Mouse (Mus musculus) limb, embryonic 15.5 days (tissue): ENCODE measurements at regions not wholly inside any gene's neighbourhood (a gene's known extent, or its start where the extent isn't known, plus 50 kb on each side); places are given as distances from the start of the nearest gene placed in this dataset.

ENCODE experiments used
- ATAC-seq: fragments of 200-750 bp; cut with Nextera tagmentation; 2 replicates; pipeline ENCODE4 v1.8.0; 2017; ENCODE audit warnings: low read depth, moderate TSS enrichment; ENCODE audit not compliant: insufficient number of reproducible peaks, low FRiP score, low TSS enrichment
- H3K27ac ChIP-seq: fragments of 300-500 bp; sonication (generic); 2 replicates; pipeline ENCODE4 v1.5.1; 2015; ENCODE audit warnings: moderate library complexity, mild to moderate bottlenecking, inconsistent platforms
- H3K27me3 ChIP-seq: fragments of 300-500 bp; sonication (generic); 2 replicates; pipeline ENCODE4 v1.6.1; 2015; ENCODE audit warnings: inconsistent platforms
- H3K36me3 ChIP-seq: fragments of 300-500 bp; sonication (generic); 2 replicates; pipeline ENCODE4 v1.6.1; 2015; ENCODE audit warnings: inconsistent platforms
- H3K4me1 ChIP-seq: fragments of 300-500 bp; sonication (generic); 2 replicates; pipeline ENCODE4 v1.6.1; 2015; ENCODE audit warnings: inconsistent platforms
- H3K4me2 ChIP-seq: fragments of 300-500 bp; sonication (generic); 2 replicates; pipeline ENCODE4 v1.6.1; 2015; ENCODE audit warnings: mild to moderate bottlenecking, inconsistent platforms
- H3K4me3 ChIP-seq: fragments of 300-500 bp; sonication (generic); 2 replicates; pipeline ENCODE4 v1.5.1; 2015; ENCODE audit warnings: mild to moderate bottlenecking, inconsistent platforms
- H3K9ac ChIP-seq: fragments of 300-500 bp; sonication (generic); 2 replicates; pipeline ENCODE4 v1.6.1; 2015; ENCODE audit warnings: inconsistent platforms
- H3K9me3 ChIP-seq: fragments of 300-500 bp; sonication (generic); 2 replicates; pipeline ENCODE4 v1.6.1; 2016; ENCODE audit warnings: inconsistent platforms
- WGBS: fragments of 180-500 bp; shearing (Covaris S2); methylation state at CpG from one replicate; pipeline ENCODE4 v1.1.7; 2015; 5-methylcytosine and 5-hydroxymethylcytosine counted together

- Histone ChIP-seq H3K4me2 (no peak overlapping the region), H3K4me3 (no peak overlapping the region), H3K9me3 (no peaks in the 10 kb centered on the region), H3K36me3 (no peaks in the 10 kb centered on the region), H3K27ac (no peak overlapping the region), H3K9ac (no peak overlapping the region), H3K4me1 (peaks cover 8% of the 10 kb centered on the region), H3K27me3 (no peaks in the 10 kb centered on the region)
- 48% methylated on average over 14 of the region's 14 CpGs for WGBS
- ATAC-seq = no peak
Observed at GRCm38 (mm10) chr3:153077846-153078703, 96.0 kb upstream of the St6galnac5 start.

- no peak for ATAC-seq
- 62% methylated on average over 10 of the region's 10 CpGs for WGBS
Observed at GRCm38 (mm10) chr3:153072200-153072919, 90.3 kb upstream of the St6galnac5 start.

GRCm38 (mm10) chr3:153071549-153071948, 89.5 kb upstream of the St6galnac5 start:
- no peak overlapping the region for H3K9ac ChIP-seq
- H3K9me3 ChIP-seq = no peaks in the 10 kb centered on the region
- ATAC-seq = no peak
- no peak overlapping the region for H3K27ac ChIP-seq
- no peaks in the 10 kb centered on the region for H3K27me3 ChIP-seq
- no peak overlapping the region for H3K4me3 ChIP-seq
- H3K4me2 ChIP-seq = no peak overlapping the region
- H3K36me3 ChIP-seq = no peaks in the 10 kb centered on the region
- 84% methylated on average over 8 of the region's 8 CpGs for WGBS
- H3K4me1 ChIP-seq = no peaks in the 10 kb centered on the region

More at GRCm38 (mm10) chr3:153072200-153072919, 90.3 kb upstream of the St6galnac5 start:
- no peak overlapping the region for H3K4me2 ChIP-seq
- H3K27me3 ChIP-seq = no peaks in the 10 kb centered on the region
- no peak overlapping the region for H3K9ac ChIP-seq
- no peaks in the 10 kb centered on the region for H3K4me1 ChIP-seq
- H3K9me3 ChIP-seq = no peaks in the 10 kb centered on the region
- no peaks in the 10 kb centered on the region for H3K36me3 ChIP-seq
- H3K4me3 ChIP-seq = no peak overlapping the region
- no peak overlapping the region for H3K27ac ChIP-seq

- Histone ChIP-seq H3K4me1 (no peaks in the 10 kb centered on the region), H3K9me3 (no peaks in the 10 kb centered on the region), H3K4me2 (no peak overlapping the region), H3K27ac (no peak overlapping the region), H3K27me3 (no peaks in the 10 kb centered on the region), H3K4me3 (no peak overlapping the region), H3K36me3 (no peaks in the 10 kb centered on the region), H3K9ac (no peak overlapping the region)
- 81% methylated on average over 3 of the region's 3 CpGs for WGBS
- ATAC-seq = no peak
Observed at GRCm38 (mm10) chr3:153071123-153071522, 89.1 kb upstream of the St6galnac5 start.

- Histone ChIP-seq H3K27ac (no peak overlapping the region), H3K9me3 (no peaks in the 10 kb centered on the region), H3K4me3 (no peak overlapping the region), H3K36me3 (no peaks in the 10 kb centered on the region), H3K27me3 (no peaks in the 10 kb centered on the region), H3K4me1 (no peaks in the 10 kb centered on the region), H3K9ac (no peak overlapping the region), H3K4me2 (no peak overlapping the region)
- WGBS = 74% methylated on average over 3 of the region's 3 CpGs
- no peak for ATAC-seq
Observed at GRCm38 (mm10) chr3:153065890-153066289, 83.8 kb upstream of the St6galnac5 start.

GRCm38 (mm10) chr3:153053163-153053562, 71.1 kb upstream of the St6galnac5 start:
- H3K4me3 ChIP-seq = no peak overlapping the region
- 92% methylated on average over 3 of the region's 3 CpGs for WGBS
- no peaks in the 10 kb centered on the region for H3K27me3 ChIP-seq
- no peaks in the 10 kb centered on the region for H3K4me1 ChIP-seq
- no peaks in the 10 kb centered on the region for H3K9me3 ChIP-seq
- H3K9ac ChIP-seq = no peak overlapping the region
- H3K36me3 ChIP-seq = no peaks in the 10 kb centered on the region
- no peak overlapping the region for H3K27ac ChIP-seq
- no peak for ATAC-seq
- H3K4me2 ChIP-seq = no peak overlapping the region

- H3K4me3 ChIP-seq = no peak overlapping the region
- no peaks in the 10 kb centered on the region for H3K9me3 ChIP-seq
- H3K4me2 ChIP-seq = no peak overlapping the region
- H3K27ac ChIP-seq = no peak overlapping the region
- no peaks in the 10 kb centered on the region for H3K36me3 ChIP-seq
- H3K9ac ChIP-seq = no peak overlapping the region
- ATAC-seq = no peak
- no peaks in the 10 kb centered on the region for H3K27me3 ChIP-seq
- H3K4me1 ChIP-seq = no peaks in the 10 kb centered on the region
Observed at GRCm38 (mm10) chr3:153051566-153051965, 69.5 kb upstream of the St6galnac5 start.

- Histone ChIP-seq H3K27ac (no peak overlapping the region), H3K9me3 (no peaks in the 10 kb centered on the region), H3K4me2 (no peak overlapping the region), H3K4me3 (no peak overlapping the region), H3K27me3 (no peaks in the 10 kb centered on the region), H3K4me1 (no peaks in the 10 kb centered on the region), H3K9ac (no peak overlapping the region), H3K36me3 (no peaks in the 10 kb centered on the region)
- WGBS = 84% methylated on average over 2 of the region's 2 CpGs
- no peak for ATAC-seq
Observed at GRCm38 (mm10) chr3:153045328-153045727, 63.3 kb upstream of the St6galnac5 start.

GRCm38 (mm10) chr3:153033980-153034379, 51.9 kb upstream of the St6galnac5 start:
- Histone ChIP-seq H3K9ac (no peak overlapping the region), H3K9me3 (no peaks in the 10 kb centered on the region), H3K4me1 (no peaks in the 10 kb centered on the region), H3K4me3 (no peak overlapping the region), H3K4me2 (no peak overlapping the region), H3K27me3 (no peaks in the 10 kb centered on the region), H3K27ac (no peak overlapping the region), H3K36me3 (no peaks in the 10 kb centered on the region)
- no peak for ATAC-seq
- 87% methylated on average over 6 of the region's 6 CpGs for WGBS
